14 mouse cellular contexts compared by ENCODE assay signal in the genomic region with DNA sequence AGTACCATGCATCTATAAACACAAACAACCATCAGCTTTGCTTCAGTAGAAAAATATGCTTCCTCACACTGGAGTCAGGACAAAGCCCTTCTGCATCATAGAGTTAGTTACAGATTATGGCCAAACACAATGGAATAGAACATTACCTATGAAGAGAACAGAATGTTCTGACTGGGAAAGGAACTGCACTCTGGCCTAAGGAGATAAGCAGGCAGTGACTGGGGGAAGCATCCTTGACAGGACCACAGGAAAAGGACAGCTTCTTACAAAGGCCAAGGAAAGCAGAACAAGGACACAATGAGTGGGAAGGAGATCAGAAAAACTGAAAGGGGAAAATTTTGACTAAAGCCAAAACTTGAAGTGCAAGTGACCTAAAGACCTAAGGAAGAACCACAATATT. TPM values are rescaled to one million over a fixed set of nuclear protein-coding genes. Genes with fewer than 3 reads are reported as not detected.
DNase-seq lines count a peak whose midpoint lies in the region; ATAC-seq lines count a peak whose summit lies in the region.
"Had no signal": no experiment of that assay in that cellular context is flagged by ENCODE, and none has a peak within 500 bp of the region (broad histone marks: within the 10 kb centered on the region; RNA-seq: fewer than 3 reads in every experiment).

No protein-coding gene starts in this region.

- DNase-seq in adrenal gland, adult (ENCODE audit: inconsistent age in 2 of 2, low spot score in 1 of 2): peak; percentile 8 to 30
- DNase-seq in adrenal gland, adult 2 months: no peak
- DNase-seq in retina, postnatal 1 day: peak; percentile 4
- DNase-seq in retina, embryonic 14.5 days (ENCODE audit: low spot score): no peak
- DNase-seq in layer of hippocampus, postnatal 10 days (ENCODE audit: low spot score in 2 of 2): no peak
- DNase-seq: adrenal gland, postnatal 10 days; cerebellum, adult 18-20 months; cerebellum, adult 9-10 months; cerebellum, postnatal 14 days; gastrocnemius, postnatal 25 days; heart, adult 2 months had no signal

- ATAC-seq in common myeloid progenitor, adult 5-6 weeks (replicated peaks; ENCODE audit: low read depth, poor library complexity, severe bottlenecking): peak; percentile 76
- ATAC-seq: forebrain, embryonic 15.5 days had no signal

RNA-seq across cellular contexts. Expression of a gene that starts 56.9 kb away (rescaled TPM):
- total RNA-seq in adrenal gland, adult 2 months (2021): under 1 TPM; 0.17 to 0.37 TPM
- 0.03 TPM in 1 of 2 replicates, not detected in the other for polyA plus RNA-seq in adrenal gland, adult 2 months (2012; rRNA removed)
- 2.6 TPM in 1 of 2 replicates, not detected in the other for total RNA-seq in common myeloid progenitor, adult 5-6 weeks (2017)
- total RNA-seq in layer of hippocampus, postnatal 10 days (2021): 1 to 10 TPM; 1.6 to 2.1 TPM
- total RNA-seq: gastrocnemius, adult 8-10 months had no signal

Comparison
In these comparisons a context has a peak if more than half of its experiments do, and no peak if none do; other contexts are left out.
1. DNase-seq: peak in adrenal gland, adult (2 of 2) and retina, postnatal 1 day (single experiment); none in adrenal gland, adult 2 months (single experiment), retina, embryonic 14.5 days (single experiment) and layer of hippocampus, postnatal 10 days (0 of 2).